Mouse (Mus musculus) cortical plate, adult 2 months (tissue): Measurements from ENCODE around the gene Ccdc102a.

Source experiments
- CTCF ChIP-seq: fragments of 200-500 bp; IDR thresholded peaks from 2 replicates; pipeline ENCODE4 v1.5.1; 2011; ENCODE audit warnings: mild to moderate bottlenecking, control low read depth, low read length; ENCODE audit not compliant: insufficient read depth; ENCODE audit errors: extremely low read depth
- POLR2A ChIP-seq: fragments of 200-500 bp; IDR thresholded peaks from 2 replicates; pipeline ENCODE4 v1.6.1; 2011; ENCODE audit warnings: mild to moderate bottlenecking, low read length, control low read depth; ENCODE audit not compliant: insufficient read depth; ENCODE audit errors: extremely low read depth

- TF ChIP-seq POLR2A (no peak), CTCF (no peak)
Measured at GRCm38 (mm10) chr8:94888383-94889036, 29.4 kb downstream of the Ccdc102a start.
